Mouse (Mus musculus): ENCODE measurements at regions not wholly inside any gene's neighbourhood (a gene's known extent, or its start where the extent isn't known, plus 50 kb on each side); places are given as distances from the start of the nearest gene placed in this dataset.
"Not testable (repeated sequence)": the region's sequence is repeated elsewhere in the genome, so short reads cannot be mapped to it uniquely, and the experiment has no call there.

DNA sequence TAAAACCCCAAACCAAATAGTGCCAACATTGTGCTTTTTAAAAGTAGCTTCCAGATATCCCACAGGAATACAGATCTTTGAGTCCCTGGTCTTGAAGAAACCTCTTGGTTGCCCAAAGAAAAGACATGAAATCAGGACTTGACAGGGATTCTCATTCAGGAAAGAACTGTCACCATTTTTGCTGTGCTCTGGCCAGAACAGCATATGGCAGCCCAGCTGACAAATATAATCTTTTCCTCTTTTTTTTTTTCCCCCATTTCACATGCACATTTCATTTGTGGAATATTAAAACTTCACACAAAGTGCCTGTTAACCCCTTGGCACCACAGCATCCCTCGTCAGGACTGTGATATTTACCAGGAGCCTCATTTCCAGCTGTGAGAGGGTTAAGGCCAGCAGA lies 783.0 kb downstream of the Cypt12 start:
- DNase-seq: peak; percentile 10
- intact Hi-C loops (cut with DNase I): no loop called here

GRCm38 (mm10) chr3:18731674-18732073 lies 783.5 kb downstream of the Cypt12 start:
- no peak for DNase-seq
- intact Hi-C loops (cut with DNase I): no loop called here

GRCm38 (mm10) chr3:18733540-18733939 lies 785.3 kb downstream of the Cypt12 start:
- no peak for DNase-seq
- intact Hi-C loops (cut with DNase I): no loop called here

- intact Hi-C loops (cut with DNase I): no loop called here
- no peak for DNase-seq
Observed at GRCm38 (mm10) chr3:18738946-18739345, 790.7 kb downstream of the Cypt12 start.

DNA sequence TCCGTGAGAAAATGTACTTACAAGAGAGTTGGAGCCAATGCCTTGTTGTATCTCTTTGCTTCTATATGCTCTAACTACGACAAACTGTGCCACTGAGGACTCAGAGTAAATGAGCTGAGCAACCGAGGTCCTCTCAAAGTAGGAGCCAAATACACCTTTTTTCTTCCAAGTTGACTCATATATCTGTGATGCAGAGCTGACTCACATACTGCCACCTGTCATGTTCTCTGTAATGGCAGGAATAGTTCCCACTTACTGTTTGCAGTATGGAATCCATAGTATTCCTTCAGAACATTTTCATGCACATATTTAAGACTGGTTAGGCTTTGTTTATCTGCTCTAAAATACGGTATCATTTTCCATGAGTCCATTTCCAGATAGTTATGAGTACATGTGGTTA lies 792.1 kb downstream of the Cypt12 start:
- intact Hi-C loops (cut with DNase I): no loop called here
- no peak for DNase-seq

- peak; percentile 21 for DNase-seq
- intact Hi-C loops (cut with DNase I): no loop called here
Observed at GRCm38 (mm10) chr3:18743474-18743873, 795.3 kb downstream of the Cypt12 start.

- intact Hi-C loops (cut with DNase I): no loop called here
- no peak for DNase-seq
Observed at GRCm38 (mm10) chr3:18744216-18744615, 796.0 kb downstream of the Cypt12 start.

GRCm38 (mm10) chr3:18746206-18746605 lies 798.0 kb downstream of the Cypt12 start:
- intact Hi-C loops (cut with DNase I): no loop called here
- DNase-seq: no peak

GRCm38 (mm10) chr3:18746898-18747297 lies 798.7 kb downstream of the Cypt12 start:
- no peak for DNase-seq
- intact Hi-C loops (cut with DNase I): no loop called here

DNA sequence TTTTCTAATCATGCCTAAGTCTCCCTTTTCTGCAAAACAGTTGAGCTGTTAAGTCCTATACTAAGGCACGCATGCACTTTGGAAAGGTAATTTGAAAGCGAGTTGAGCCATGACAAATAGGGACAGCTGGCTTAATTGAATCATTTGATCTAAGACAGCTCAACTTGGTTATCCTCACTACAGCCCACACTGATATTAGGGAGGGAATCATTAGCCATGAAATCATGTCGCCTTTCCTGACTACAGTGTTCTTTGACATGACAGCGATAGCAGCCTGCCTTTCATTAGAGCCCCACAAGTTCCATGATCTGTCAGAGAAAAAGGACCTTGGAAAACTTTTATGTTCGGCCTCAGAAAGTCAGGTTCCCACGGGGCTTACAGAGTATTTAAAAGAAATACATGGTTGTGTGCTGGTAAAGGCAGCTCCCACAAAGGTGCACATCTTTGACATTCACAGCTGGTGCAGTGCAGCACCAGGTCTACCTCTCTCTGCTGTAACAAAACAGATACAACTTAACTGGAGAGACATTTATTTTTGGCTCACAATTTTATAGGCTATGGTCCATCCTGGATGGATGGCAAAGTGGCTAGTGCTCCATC lies 803.5 kb downstream of the Cypt12 start:
- intact Hi-C loops (cut with DNase I): no loop called here
- DNase-seq: no peak

GRCm38 (mm10) chr3:18764301-18765078 lies 816.3 kb downstream of the Cypt12 start:
- intact Hi-C loops (cut with DNase I): no loop called here
- DNase-seq: peak; percentile 93

GRCm38 (mm10) chr3:18778481-18778880 lies 830.3 kb downstream of the Cypt12 start:
- intact Hi-C loops (cut with DNase I): no loop called here
- DNase-seq: no peak

- DNase-seq: peak; percentile 26
- intact Hi-C loops (cut with DNase I): no loop called here
Observed at GRCm38 (mm10) chr3:18787531-18788176, 839.4 kb downstream of the Cypt12 start.

- intact Hi-C loops (cut with DNase I): no loop called here
- no peak for DNase-seq
Observed at GRCm38 (mm10) chr3:18802794-18803193, 825.7 kb downstream of the 1700064H15Rik start.

DNA sequence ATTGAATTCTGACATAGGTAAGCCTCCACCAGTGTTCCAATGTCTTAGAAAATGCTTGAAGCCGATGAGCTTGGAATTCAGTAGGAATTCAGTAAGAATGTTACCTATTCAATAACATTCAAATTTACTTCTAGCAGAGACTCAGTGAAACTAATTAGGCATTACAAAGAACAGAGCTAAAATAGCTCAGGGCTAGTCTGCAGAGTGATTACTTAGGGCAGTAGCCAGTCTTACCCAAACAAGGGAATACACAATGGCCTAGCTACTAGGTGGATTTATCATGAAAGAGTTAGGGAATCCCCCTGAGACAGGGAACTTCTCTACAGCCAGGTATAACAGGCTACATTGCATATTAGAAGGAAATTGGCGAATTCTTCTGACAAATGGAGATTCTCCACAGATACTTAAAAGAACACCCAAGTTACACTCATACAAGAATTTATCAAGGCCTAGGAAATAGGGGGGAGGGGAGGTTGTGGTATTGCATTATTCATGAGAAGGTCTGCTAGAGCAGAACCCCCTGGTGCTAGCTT lies 799.6 kb downstream of the 1700064H15Rik start:
- intact Hi-C loops (cut with DNase I); DNase-seq: not testable (repeated sequence)

- intact Hi-C loops (cut with DNase I): no loop called here
- peak; percentile 2 for DNase-seq
Observed at GRCm38 (mm10) chr3:18868117-18868739, 760.2 kb downstream of the 1700064H15Rik start.

DNA sequence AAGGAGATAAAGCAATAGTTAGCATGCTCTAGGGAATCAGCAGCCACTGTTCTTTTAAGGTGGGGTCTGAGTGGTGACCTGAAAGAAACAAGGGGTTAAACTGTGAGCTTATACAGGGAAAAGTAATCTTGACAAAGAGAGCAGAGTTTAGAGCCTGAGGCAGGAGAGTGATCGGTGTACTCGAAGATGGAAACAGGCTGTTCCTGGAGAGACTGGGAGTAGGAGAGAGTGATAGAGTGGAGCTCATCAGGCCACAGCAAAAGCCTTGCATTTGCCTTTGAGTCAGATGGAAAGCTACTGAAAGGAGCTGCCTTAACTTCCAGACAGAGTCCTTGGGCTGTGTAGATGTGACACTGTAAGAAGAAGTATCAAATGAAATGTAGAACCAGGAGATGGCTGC lies 759.7 kb downstream of the 1700064H15Rik start:
- intact Hi-C loops (cut with DNase I): no loop called here
- DNase-seq: no peak

- no peak for DNase-seq
- intact Hi-C loops (cut with DNase I): no loop called here
Observed at GRCm38 (mm10) chr3:18877060-18877459, 751.4 kb downstream of the 1700064H15Rik start.

DNA sequence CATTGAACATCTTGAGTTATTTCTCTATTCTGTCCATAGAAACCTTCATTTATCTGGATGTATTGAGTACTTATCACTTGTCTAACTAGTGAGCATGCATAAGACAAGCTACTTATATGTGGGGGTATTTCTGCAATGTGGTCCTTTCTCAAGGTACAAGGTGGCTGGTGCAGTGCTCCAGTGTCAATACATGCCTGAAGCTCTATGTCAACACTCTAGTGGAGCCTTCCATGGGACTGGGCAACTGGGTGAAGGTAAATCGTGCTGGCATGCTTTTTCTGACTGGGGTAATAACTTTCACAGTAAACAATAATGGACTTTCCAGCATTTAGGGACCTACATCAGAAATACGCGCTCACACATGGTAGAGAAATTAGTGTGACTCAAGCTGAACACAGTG lies 750.9 kb downstream of the 1700064H15Rik start:
- intact Hi-C loops (cut with DNase I): no loop called here
- no peak for DNase-seq

DNA sequence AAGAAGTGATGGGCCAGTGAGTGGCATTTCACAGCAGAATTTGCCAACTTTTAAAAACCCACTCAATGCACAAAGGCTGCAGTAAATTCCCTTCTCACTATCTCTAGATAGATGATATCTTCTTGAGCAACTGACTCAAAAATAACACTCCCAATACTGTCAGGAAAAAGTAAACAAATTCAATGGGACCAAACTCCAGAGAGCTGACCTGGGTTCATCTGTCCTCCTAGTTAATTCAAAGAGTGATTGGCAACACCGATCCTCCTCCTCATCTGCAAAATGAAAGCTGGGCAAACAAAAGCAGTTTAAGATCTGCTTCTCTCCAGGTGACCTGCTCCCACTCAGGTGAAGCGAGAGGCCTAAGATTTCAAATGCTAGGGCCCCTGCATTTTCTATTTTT lies 747.3 kb downstream of the 1700064H15Rik start:
- no peak for DNase-seq
- intact Hi-C loops (cut with DNase I): no loop called here

DNA sequence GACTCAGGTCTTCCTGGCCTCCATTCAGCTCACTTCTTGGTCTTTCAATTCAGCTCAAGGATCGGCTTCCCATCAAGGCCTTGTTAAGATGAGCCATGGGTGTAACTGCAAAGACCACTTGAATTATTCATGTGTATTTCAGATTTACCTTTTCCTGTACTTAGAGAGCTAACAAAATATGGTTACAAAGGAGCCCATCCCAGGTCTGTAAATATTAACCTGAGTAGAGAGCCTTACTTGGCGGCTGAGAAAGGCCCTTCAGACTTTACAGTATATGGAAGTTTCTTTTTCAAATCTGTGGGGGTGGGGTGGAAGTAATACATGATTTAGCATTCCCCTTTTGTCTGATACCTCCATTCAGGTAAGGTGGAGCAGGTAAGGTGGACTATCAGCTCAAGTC lies 735.7 kb downstream of the 1700064H15Rik start:
- intact Hi-C loops (cut with DNase I): no loop called here
- no peak for DNase-seq
